Mouse (Mus musculus) v-Abl transformed pro-B cells (cell line): ENCODE results near the gene Appl2.

Source experiments
- in situ Hi-C, 2 experiments: fragments of 400-800 bp; cut with MboI; formaldehyde crosslinking; loops; one replicate each; pipeline ENCODE4 v1.15.1; 2025; ENCODE audit not compliant: unreplicated experiment in 2 of 2

Gene Appl2

GRCm38 (mm10) chr10:83634461-83634860 is 14.1 kb downstream of the Appl2 start:
- in situ Hi-C loops, result loop anchor here in 1 of 2 experiments (25.0 kb wide), 1 partner anchor 828 kb away; no protein-coding TSS in a partner anchor

GRCm38 (mm10) chr10:83632806-83633374 is 15.6 kb downstream of the Appl2 start:
- in situ Hi-C loops, result loop anchor here in 1 of 2 experiments (25.0 kb wide), 1 partner anchor 829 kb away; no protein-coding TSS in a partner anchor

- in situ Hi-C loops, result loop anchor here in 1 of 2 experiments (25.0 kb wide), 1 partner anchor 831 kb away; no protein-coding TSS in a partner anchor
Observed at GRCm38 (mm10) chr10:83631775-83632174, 16.8 kb downstream of the Appl2 start.

GRCm38 (mm10) chr10:83630899-83631298 is 17.6 kb downstream of the Appl2 start:
- in situ Hi-C loops, result loop anchor here in 1 of 2 experiments (25.0 kb wide), 1 partner anchor 831 kb away; no protein-coding TSS in a partner anchor

- in situ Hi-C loops, result loop anchor here in 1 of 2 experiments (25.0 kb wide), 1 partner anchor 832 kb away; no protein-coding TSS in a partner anchor
Observed at GRCm38 (mm10) chr10:83629878-83630277, 18.7 kb downstream of the Appl2 start.

GRCm38 (mm10) chr10:83629190-83629781 is 19.3 kb downstream of the Appl2 start:
- in situ Hi-C loops, result loop anchor here in 1 of 2 experiments (25.0 kb wide), 1 partner anchor 833 kb away; no protein-coding TSS in a partner anchor

- in situ Hi-C loops, result loop anchor here in 1 of 2 experiments (25.0 kb wide), 1 partner anchor 834 kb away; no protein-coding TSS in a partner anchor
Observed at GRCm38 (mm10) chr10:83628241-83628640, 20.3 kb downstream of the Appl2 start.

GRCm38 (mm10) chr10:83627113-83627687 is 21.3 kb downstream of the Appl2 start:
- in situ Hi-C loops, result loop anchor here in 1 of 2 experiments (25.0 kb wide), 1 partner anchor 835 kb away; no protein-coding TSS in a partner anchor

- in situ Hi-C loops, result loop anchor here in 1 of 2 experiments (25.0 kb wide), 1 partner anchor 837 kb away; no protein-coding TSS in a partner anchor
Observed at GRCm38 (mm10) chr10:83624841-83625240, 23.7 kb downstream of the Appl2 start.

- in situ Hi-C loops, result no loop called here
Observed at GRCm38 (mm10) chr10:83624065-83624464, 24.5 kb downstream of the Appl2 start.

- in situ Hi-C loops, result no loop called here
Observed at GRCm38 (mm10) chr10:83620350-83621055, 28.0 kb downstream of the Appl2 start.

- in situ Hi-C loops, result no loop called here
Observed at GRCm38 (mm10) chr10:83618819-83619440, 29.6 kb downstream of the Appl2 start.

- in situ Hi-C loops, result no loop called here
Observed at GRCm38 (mm10) chr10:83617366-83617765, 31.2 kb downstream of the Appl2 start.

- in situ Hi-C loops, result no loop called here
Observed at GRCm38 (mm10) chr10:83612648-83613215, 35.8 kb downstream of the Appl2 start.

- in situ Hi-C loops, result no loop called here
Observed at GRCm38 (mm10) chr10:83611863-83612262, 36.7 kb downstream of the Appl2 start.

- in situ Hi-C loops, result no loop called here
Observed at GRCm38 (mm10) chr10:83610518-83610917, 38.0 kb downstream of the Appl2 start.

- in situ Hi-C loops, result no loop called here
Observed at GRCm38 (mm10) chr10:83608596-83608995, 39.9 kb downstream of the Appl2 start.

- in situ Hi-C loops, result no loop called here
Observed at GRCm38 (mm10) chr10:83607111-83607510, 41.4 kb downstream of the Appl2 start.

- in situ Hi-C loops, result no loop called here
Observed at GRCm38 (mm10) chr10:83605637-83606183, 42.8 kb downstream of the Appl2 start.
